Mouse (Mus musculus): ENCODE measurements at regions not wholly inside any gene's neighbourhood (a gene's known extent, or its start where the extent isn't known, plus 50 kb on each side); places are given as distances from the start of the nearest gene placed in this dataset.

GRCm38 (mm10) chr5:120251697-120252401 lies 135.6 kb downstream of the Rbm19 start:
- DNase-seq (ENCODE audit: low read depth, low spot score) = no peak

GRCm38 (mm10) chr5:120252551-120252950 lies 136.3 kb downstream of the Rbm19 start:
- peak; percentile 55 for DNase-seq (ENCODE audit: low read depth, low spot score)

GRCm38 (mm10) chr5:120262715-120263273 lies 146.5 kb downstream of the Rbm19 start:
- no peak for DNase-seq (ENCODE audit: low read depth, low spot score)

GRCm38 (mm10) chr5:120269416-120269860 lies 153.2 kb downstream of the Rbm19 start:
- no peak for DNase-seq (ENCODE audit: low read depth, low spot score)

- no peak for DNase-seq (ENCODE audit: low read depth, low spot score)
Measured at GRCm38 (mm10) chr5:120270887-120271616, 154.8 kb downstream of the Rbm19 start.

- no peak for DNase-seq (ENCODE audit: low read depth, low spot score)
Measured at GRCm38 (mm10) chr5:120276229-120276628, 155.3 kb upstream of the Lhx5 start.

- no peak for DNase-seq (ENCODE audit: low read depth, low spot score)
Measured at GRCm38 (mm10) chr5:120280321-120280720, 151.2 kb upstream of the Lhx5 start.

- DNase-seq (ENCODE audit: low read depth, low spot score) = no peak
Measured at GRCm38 (mm10) chr5:120280991-120281602, 150.4 kb upstream of the Lhx5 start.

- no peak for DNase-seq (ENCODE audit: low read depth, low spot score)
Measured at GRCm38 (mm10) chr5:120281840-120282565, 149.5 kb upstream of the Lhx5 start.

GRCm38 (mm10) chr5:120284625-120285024 lies 146.9 kb upstream of the Lhx5 start:
- no peak for DNase-seq (ENCODE audit: low read depth, low spot score)

- no peak for DNase-seq (ENCODE audit: low read depth, low spot score)
Measured at GRCm38 (mm10) chr5:120285036-120285435, 146.5 kb upstream of the Lhx5 start.

GRCm38 (mm10) chr5:120286787-120287186 lies 144.7 kb upstream of the Lhx5 start:
- no peak for DNase-seq (ENCODE audit: low read depth, low spot score)

GRCm38 (mm10) chr5:120288036-120288684 lies 143.3 kb upstream of the Lhx5 start:
- DNase-seq (ENCODE audit: low read depth, low spot score) = no peak

GRCm38 (mm10) chr5:120294526-120295078 lies 136.9 kb upstream of the Lhx5 start:
- no peak for DNase-seq (ENCODE audit: low read depth, low spot score)

- no peak for DNase-seq (ENCODE audit: low read depth, low spot score)
Measured at GRCm38 (mm10) chr5:120297190-120297589, 134.3 kb upstream of the Lhx5 start.

- peak; percentile 46 for DNase-seq (ENCODE audit: low read depth, low spot score)
Measured at GRCm38 (mm10) chr5:120297665-120298282, 133.7 kb upstream of the Lhx5 start.

- no peak for DNase-seq (ENCODE audit: low read depth, low spot score)
Measured at GRCm38 (mm10) chr5:120301672-120302071, 129.8 kb upstream of the Lhx5 start.

- no peak for DNase-seq (ENCODE audit: low read depth, low spot score)
Measured at GRCm38 (mm10) chr5:120302307-120302706, 129.2 kb upstream of the Lhx5 start.

GRCm38 (mm10) chr5:120304295-120304701 lies 127.2 kb upstream of the Lhx5 start:
- no peak for DNase-seq (ENCODE audit: low read depth, low spot score)

GRCm38 (mm10) chr5:120312299-120312698 lies 119.2 kb upstream of the Lhx5 start:
- DNase-seq (ENCODE audit: low read depth, low spot score) = no peak

All from 3T3-L1 (cell line).